Mouse (Mus musculus): Measurements from ENCODE around the gene Gm8251.
"Not testable (repeated sequence)": the region's sequence is repeated elsewhere in the genome, so short reads cannot be mapped to it uniquely, and the experiment has no call there.

Gm8251 gene

DNA sequence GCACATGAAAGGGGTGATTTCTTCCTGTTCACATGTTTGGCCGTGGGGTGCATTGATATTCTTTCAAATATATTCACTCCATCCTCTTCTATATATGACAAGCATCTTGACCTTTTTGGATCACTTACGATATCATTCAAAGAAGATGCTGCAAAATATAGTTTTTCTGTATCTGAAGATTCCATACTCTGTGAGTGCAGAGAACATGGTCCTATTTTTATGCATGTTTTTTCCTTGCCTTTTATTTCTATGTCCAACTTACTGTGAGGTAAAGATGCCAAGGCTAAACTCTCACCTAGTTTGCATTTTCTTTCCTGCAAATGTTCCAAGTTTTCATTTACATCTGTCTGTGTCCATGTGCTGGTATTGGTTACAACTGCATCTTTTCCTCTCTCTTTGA, at the start of gene Gm8251:
Gene Gm8251 (minus strand): TSS at position 101 of the 400 bp plus-strand sequence.
- DNase-seq, result no peak

DNA sequence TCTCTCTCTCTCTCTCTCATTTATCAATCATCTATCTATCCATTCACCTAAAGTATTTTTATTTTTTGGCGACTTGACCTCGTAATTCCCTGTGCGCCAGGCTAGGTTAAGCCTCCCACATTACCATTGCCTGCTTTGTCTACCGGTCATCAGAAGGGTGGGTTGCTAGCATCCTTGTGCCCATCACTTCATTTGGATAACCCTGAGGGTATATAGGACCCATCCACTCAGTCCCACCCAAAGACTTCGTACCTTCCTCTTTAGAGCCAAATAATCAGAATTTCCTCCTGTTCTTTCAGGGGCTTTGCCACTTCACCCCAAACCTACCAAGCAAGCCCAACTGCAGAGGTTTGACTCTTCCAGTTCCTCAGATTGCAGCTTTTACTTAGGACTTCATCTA, 41.2 kb upstream of the Gm8251 start:
- DNase-seq, result peak; percentile 9

DNA sequence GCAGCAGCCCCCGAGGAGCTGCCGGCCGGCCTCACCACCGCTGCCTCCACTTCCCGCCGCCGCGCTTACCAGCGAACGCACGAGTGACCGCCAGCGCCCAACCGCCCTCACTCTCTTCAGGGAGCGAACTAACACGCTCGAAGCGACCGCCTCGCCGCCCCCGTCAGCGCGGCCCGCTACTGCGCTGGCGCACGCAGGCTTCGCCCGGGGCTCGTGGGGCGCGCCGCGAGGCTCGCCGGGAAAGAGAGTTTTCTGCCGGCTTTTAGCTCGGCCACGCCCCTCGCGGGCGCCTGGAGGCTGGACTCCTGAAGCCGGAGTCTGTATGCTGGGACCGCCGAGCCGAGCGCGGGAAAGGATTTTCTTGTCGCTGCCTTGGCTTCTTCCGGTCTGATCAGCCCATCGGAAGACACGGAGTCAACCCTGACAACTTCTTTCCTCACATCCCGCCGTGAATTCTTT, 40.6 kb upstream of the Gm8251 start, which contains the start of gene Tex30:
Gene Tex30 (minus strand): TSS at position 183 of the 459 bp plus-strand sequence.
- peak; percentile 95 for DNase-seq

DNA sequence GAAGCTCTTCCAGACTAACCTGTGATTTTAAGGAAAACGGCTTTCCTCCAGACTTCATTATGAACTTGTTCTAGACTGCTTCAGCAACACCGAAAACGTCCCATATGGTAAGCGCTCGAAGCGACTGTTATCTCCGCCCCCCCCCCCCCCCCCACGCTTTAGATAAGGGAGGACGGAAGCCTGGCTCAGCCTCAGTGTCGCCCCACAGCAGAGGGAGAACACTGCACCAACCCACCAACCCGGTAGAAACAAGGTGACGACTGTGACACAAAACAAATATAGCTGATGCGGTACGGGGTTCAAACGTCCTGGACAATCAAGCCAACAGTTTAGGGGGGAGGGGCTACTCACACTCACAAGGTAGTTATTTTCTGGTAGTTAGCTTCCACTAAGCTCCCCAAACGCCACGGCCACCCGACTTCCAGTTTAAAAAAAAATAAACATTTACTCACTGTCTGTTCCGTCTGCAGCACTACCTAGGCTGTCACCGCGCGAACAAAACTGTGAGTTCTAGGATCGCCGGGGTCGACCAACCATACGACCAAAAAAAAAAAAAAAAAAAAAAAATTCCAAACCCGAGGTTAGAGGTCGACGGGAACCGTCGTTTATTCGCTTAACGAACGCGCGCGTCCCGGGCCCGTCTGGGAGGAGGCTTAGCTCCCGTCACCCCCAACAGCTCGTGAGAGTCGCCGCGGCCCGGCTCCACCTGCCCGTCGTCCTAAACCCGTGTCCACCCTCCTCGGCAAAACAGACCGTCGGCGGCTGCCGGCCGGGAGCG, 39.9 kb upstream of the Gm8251 start:
- peak; percentile 69 for DNase-seq

DNA sequence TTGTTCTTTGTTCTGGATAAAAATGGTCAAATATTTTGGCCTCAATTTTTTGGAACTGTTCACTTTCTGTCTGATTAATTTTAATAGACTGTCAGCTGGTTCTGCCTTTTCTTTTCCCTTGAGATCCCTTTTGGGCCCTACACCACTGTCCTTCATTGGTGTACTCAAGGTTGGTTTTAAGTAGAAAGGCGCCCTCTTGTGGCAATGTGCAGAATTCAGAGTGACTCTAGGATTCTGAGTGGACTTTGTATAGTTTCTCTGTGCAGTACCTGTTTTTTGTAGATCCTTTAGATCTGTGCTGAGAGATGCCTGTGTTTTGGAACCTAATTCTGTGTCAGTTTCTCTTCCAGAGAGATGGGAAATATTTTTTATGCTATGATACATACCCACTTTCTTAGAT, 2.9 kb upstream of the Gm8251 start:
- DNase-seq, result peak; percentile 64

DNA sequence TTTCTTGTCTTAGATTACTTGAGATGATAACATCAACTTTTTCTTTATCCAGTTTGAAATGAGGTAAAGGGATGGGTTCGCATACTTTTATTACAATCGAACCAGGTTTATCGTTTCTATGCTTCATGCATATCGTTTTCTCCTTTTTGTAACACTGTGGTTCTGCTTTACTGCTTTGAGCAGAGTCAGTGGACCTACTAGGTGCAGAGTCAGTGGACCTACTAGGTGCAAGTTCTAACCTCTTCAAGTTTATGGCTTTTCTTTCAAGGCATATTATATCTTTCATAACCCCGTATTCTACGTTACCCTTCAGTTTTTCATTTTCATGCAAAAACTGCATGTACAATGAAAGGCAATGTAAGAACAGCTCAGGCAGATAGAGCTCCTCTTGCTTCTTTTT, 1.7 kb upstream of the Gm8251 start:
- no peak for DNase-seq

DNA sequence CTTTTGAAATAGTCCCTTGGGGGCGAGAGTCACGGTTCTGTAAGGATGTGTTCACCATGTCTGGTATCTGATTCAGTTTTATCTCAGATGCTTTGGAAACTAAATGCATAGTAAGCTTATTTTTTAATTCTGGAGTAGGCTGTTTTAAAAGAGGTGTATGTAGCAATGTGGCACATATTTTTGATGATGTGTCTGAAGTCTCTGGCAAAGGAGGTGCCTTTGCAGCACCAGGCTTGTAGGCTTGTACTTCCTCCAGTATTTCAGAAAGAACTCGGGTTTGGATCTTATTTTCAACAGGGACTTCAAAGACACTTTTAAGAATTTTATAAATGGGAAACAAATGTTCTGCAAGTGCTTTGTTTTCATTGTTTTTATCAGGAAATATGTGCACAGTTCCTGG, 3.9 kb downstream of the Gm8251 start:
- no peak for DNase-seq

DNA sequence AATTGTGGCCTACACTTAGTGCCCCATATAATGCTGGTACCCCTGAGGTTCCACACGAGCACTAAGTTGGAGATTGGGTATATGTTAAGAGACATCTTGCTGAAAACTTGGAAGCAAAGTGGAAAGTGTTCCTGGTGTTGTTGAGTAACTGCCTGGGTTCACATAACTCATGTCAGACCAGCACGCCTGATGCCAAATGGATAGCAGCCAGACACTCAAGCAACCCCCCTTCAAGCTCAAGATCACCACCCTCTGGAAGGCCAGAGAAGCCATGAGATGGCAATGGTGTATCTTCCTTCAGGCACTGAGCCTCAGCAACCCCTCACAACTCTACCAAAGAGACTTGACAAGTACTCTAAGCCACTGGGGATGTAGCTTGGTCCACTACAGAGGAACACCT, 15.2 kb downstream of the Gm8251 start:
- no peak for DNase-seq

DNA sequence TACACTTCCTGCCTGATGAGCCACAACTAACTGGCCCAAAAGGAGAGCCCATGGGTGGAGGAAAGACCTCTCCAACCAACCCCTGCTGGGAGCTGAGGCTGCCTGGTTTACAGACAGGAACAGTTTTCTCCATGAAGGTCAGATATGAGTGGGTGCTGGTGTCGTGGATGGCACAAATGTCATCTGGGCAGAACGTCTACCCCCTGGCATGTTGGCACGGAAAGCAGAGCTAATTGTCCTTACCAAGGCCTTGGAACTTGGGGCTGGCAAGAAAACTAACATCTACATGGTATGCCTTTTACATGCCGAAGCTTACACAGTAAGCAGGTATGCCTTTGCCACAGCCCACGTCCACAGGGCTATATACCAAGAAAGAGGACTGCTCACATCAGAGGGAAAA, 16.0 kb downstream of the Gm8251 start:
- not testable (repeated sequence) for DNase-seq

DNA sequence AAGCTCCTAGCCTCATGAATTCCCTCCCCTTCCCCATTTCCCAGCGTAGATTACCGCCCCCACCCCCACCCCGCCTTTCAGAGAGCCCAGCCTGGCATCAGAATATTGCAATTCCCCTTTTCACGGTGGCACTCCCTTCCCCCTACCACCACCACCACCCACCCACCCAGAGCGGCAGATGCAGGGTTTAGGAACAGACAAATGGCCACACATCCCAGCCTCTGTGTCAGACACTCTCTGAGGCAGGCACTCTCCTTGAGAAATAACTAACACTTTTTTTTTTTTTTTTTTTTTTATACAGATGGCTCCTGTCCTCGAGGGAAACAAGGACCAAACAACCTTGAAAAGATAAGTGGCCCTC, 19.2 kb downstream of the Gm8251 start:
- DNase-seq, result no peak

DNA sequence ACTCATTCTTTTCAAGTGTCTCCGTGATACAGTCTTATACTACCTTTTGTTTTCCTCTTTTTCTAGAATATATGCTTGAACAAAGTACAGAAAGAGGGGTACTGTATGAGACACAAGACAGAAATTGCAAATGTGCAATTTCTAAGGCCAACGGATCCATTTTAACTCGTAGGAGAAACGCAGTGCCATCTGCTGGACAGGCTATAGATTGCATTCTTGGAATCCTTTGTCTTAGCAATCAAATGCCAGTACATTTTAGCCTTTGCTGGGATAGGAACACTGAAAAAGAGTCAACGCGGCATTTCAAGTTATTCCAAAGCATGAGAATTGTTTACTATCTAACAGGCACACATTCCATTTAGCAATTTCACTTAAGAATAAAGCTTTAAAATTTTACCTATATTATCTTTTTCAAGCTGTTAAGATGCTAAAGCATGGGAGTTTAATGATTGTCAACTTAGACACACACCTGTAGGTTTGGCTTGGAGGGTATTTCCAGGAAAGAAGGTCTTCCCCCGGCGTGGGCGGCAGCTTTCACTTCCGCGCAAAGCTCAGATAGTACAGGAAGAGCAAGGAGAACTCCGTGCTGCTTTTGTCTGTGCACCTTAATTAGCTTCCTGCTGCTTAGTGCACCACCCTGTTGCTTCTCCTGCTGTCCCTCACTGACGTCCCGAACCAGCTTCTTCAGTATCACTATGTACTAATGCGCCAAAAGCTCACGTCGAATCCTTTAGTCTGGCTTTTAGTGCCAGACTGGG, 19.8 kb downstream of the Gm8251 start:
- peak; percentile 70 for DNase-seq

DNA sequence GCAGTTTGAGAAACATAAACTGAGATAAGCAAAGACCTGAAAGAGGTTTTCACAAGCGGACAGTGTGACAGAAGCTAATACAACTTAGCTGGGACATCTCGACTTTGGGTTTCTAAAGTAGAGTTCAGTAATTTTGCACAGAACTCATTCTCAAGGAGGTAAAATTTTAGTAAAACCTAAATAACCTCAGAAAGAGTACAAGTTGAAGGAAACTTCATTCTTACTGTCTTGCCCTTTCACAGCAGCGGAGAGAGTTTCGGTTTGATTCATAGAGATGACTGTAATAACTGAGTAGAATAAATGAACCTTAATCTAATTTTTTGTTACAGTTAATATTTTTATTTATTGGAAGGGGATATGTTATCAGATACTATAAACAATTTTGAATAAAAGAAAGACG, 28.8 kb downstream of the Gm8251 start:
- no peak for DNase-seq

DNA sequence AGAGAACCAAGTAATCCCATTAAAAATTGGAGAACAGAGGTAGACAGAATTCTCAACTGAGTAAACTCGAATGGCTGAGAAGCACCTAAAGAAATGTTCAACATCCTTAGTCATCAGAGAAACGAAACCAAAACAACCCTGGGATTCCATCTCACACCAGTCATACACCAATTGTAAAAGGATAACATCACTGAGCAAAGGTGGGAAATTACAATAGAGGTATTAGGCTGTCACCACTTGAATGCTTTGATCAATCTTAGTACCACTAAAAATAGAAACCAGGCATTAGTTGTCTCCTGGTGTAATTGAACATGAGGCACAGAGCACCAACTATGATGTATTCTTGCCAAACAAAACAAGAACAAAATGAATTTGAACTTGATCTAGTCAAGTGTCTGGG, 29.5 kb downstream of the Gm8251 start:
- no peak for DNase-seq

DNA sequence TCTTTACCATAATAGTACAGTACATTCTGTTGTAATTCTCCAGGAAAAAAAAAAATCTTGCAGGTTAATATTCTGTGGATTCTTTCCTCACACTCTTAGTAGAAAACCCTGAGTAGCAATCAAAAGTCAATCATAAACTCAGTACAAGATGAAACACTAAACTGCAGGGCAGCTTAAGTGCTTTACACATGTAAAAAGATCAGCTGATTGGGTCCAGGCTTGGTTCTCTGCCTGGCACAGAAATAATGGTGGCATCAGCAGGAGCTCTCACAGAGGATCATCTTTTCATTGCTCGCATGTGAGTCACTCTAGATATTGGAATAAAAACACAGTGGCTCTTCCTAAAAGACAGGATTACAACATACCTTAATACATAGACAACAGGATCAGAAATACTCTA, 34.1 kb downstream of the Gm8251 start:
- no peak for DNase-seq

DNA sequence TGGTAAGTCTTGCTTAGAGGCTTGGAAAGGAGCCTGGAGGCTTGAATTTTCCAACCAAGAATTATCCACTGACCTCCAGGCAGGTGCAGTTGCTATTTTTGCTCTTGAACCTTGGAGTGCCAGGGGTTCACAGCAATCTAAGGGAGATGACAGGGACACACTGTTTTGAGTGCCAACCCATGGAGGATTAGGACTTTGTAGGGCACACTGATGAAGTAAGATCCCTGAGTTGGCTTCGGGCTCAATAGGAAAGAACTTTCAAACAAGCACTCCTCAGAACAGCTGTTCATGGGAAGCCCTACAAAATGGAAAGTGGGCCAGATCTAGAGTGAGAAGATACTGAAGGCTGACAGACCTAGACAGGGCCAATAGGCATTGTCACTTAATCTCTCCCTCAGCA, 39.1 kb downstream of the Gm8251 start:
- no peak for DNase-seq

DNA sequence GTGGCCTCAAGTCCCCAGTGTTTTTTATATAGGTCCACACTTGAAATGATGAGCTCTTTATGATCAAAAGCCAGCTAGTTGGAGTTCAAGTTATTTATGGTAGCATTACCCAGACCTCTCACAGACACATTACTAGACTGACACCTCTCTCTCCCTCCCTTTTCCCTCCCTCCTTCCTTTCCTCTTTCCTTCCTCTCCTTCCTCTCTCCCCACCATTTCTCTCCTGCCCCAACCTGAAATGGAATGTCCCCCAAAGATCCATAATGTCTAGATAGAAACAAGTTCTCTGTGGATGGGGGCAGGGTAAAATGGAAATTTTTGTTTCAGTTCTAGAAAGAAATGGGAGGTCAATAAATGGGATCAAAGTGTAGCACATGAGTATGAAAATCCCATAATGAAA, 41.8 kb downstream of the Gm8251 start, which contains the start of gene Mettl21c:
Gene Mettl21c (minus strand): TSS at position 101 of the 400 bp plus-strand sequence.
- DNase-seq, result no peak

DNA sequence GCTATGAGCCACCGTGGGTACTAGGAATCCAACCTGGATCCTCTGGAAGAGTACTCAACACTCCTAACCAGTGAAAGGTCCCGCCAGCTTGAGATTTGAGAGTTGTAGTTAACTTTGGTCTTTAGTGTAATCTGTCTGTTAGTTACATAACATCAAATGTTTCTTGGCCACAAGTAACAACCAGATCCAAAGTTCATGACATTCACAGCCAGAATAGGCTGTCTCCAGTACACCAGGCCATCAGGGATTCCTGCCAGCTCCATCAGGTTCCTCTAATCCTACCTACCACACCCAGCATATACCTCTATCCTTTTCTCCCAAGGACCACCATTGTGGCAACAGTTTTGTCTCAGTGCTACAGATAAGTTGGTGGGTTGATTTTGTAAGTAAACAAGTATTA, 46.2 kb downstream of the Gm8251 start:
- DNase-seq, result no peak

Data from thymus, postnatal 14 days (tissue).